Mouse (Mus musculus): ENCODE data around the gene Tmem91. TPM values are rescaled to one million over a fixed set of nuclear protein-coding genes. Genes with fewer than 3 reads are reported as not detected.

The Tmem91 gene
- total RNA-seq, 1 experiment from 2014 or later: 0.46 TPM

GRCm38 (mm10) chr7:25632679-25633078 is 42.3 kb downstream of the Tmem91 start:
- peak; percentile 76 for ATAC-seq (replicated peaks; ENCODE audit: low read depth, poor library complexity, severe bottlenecking)

GRCm38 (mm10) chr7:25628323-25628620 is 46.7 kb downstream of the Tmem91 start:
- ATAC-seq (replicated peaks; ENCODE audit: low read depth, poor library complexity, severe bottlenecking): no peak

DNA sequence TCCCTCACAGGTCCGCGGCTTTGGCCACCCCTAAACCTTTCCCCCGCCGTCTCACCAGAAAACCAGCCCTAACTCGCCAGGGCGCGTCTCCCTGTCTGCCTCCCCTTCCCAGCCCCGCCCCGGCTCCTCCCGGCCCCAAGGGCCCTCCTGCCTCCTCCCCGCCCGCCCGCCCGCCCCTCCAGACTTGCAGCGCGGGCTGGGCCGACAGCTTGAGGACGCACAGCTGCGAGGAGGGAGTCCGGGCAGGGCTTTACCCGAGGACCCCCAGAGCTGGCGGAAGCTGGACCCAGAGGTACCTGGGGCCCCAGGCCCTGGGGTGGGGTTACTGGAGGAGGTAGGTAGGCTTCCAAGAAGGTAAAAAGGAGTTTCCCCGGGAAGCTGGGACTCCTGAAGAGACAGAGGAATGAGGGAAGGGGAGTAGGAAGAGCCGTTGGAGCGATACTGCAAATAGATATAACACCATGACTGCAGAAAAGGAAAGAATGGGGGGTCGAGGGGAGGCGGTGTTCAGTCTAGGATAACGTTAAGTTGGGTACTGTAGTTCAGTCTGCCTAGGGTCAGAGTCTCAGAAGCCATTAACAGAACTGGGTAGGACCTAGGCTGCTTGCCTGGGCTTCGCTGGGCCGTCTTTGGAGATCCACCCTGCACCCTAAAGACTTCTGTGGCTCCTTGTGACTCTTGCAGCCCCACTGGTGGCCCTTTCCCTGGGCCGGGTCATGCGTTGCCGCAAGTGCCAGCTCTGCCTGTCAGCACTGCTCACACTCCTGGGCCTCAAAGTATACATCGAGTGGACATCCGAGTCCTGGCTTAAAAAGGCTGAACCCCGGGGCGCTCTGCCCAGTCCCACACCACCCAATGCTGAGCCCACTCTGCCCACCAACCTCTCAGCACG is 47.3 kb downstream of the Tmem91 start:
- peak; percentile 61 for ATAC-seq (replicated peaks; ENCODE audit: low read depth, poor library complexity, severe bottlenecking)

DNA sequence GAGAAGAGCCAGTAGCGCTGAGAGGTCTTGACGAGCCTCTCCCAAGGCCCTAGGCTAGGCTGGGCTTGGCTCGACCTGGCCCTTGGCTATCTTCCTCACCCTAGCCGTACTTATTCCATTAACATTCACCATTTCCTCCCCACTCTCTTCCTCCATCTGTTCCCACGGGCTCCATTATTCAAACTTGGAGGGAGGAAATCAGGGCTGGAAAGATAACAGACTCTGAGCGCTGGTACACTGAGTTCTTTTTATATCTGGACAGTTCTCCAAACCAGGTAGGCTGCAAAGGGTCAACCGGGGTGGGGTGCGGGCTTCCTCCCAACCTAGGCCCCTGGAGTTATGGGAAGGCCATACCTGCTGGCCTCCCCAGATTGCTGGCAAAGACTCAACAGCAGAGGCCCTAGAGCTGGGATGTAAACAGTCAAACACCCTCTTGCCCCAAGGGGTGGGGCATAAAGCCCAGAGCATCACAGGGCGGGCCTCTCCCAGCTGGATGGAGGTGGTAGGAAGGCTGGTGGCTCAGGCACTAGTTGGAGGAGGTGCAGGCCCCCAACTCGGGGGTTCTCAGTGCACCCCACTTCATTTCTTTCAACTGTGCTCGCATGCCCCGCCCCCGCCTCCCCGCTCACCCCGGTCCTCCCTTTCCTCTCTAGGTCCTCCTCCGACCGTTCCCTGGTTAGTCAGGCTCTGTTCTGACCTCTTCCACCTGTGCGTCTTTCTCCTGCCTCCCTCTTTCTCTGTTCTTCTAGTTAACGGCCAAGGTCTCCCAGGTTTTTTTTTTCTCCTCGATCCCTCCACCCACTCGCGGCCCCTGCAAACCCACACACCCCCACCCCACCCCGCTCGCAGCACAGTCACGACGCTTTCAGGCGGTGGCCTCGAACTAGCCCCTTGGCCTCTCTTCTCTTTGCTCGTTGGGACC is 48.2 kb downstream of the Tmem91 start, which contains the start of gene B3gnt8:
Gene B3gnt8 (plus strand): TSS at position 146 of the 922 bp plus-strand sequence.
- ATAC-seq (replicated peaks; ENCODE audit: low read depth, poor library complexity, severe bottlenecking): peak; percentile 27

DNA sequence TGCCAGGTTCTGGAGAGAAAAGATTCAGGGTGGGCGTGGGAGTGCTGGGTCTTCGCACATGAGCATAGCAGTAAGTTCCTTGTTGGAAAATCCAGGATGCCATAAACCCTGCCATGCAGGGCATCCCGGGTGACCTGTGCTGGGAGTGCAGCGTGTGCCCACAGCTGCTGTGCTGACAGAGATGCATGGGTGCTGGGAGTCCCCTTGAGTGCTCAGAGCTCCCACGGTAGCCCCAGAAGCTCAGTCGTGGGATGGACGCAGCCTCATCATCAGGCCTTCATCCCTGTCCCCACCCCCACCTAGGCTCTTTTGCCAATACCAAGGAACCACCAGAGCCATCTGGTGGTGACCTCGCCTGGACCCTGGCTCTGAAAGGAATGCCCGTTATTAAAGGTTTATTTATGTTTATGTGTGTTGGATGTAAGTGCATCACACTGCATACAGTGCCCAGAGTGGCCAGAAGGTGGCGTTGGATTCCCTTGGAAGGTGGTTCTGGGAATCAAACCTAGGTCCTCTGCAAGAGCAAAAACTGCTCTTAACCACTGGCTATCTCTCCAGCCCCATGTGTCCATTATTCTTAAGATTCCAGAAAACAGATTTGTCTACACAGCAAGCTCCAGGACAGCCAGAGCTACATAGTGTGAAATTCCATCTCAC is 49.2 kb downstream of the Tmem91 start:
- 0 out of 2 replicates have a peak, but pooled peaks have one; percentile 22 for ATAC-seq (replicated peaks; ENCODE audit: low read depth, poor library complexity, severe bottlenecking)

GRCm38 (mm10) chr7:25624851-25625250 is 50.1 kb downstream of the Tmem91 start:
- ATAC-seq (replicated peaks; ENCODE audit: low read depth, poor library complexity, severe bottlenecking): no peak

DNA sequence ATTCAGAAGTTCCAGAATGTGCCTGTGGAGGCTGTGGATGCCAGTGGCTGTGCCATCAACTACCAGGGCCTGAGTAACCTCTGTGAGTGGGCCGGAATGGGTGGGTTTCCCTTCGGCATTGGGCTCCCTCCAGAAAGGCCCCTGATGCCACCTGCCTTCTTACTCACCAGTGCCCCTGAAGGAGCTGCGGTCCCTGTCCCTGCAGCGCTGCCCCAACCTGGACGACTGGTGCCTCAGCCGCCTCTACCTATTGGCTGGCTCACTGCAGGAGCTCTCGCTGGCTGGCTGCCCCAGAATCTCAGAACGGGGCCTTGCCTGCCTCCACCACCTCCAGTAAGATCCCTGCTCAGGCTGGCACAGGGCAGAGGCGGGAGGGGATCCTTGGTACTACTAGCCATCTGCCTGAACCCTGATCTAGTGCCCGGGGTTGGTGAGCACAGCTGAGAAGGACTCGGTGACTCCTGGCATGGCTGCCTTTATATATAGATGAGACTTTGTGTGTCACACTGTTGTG is 51.1 kb downstream of the Tmem91 start:
- no peak for ATAC-seq (replicated peaks; ENCODE audit: low read depth, poor library complexity, severe bottlenecking)

- no peak for ATAC-seq (replicated peaks; ENCODE audit: low read depth, poor library complexity, severe bottlenecking)
Observed at GRCm38 (mm10) chr7:25620751-25621150, 54.2 kb downstream of the Tmem91 start.

GRCm38 (mm10) chr7:25620101-25620500 is 54.9 kb downstream of the Tmem91 start:
- no peak for ATAC-seq (replicated peaks; ENCODE audit: low read depth, poor library complexity, severe bottlenecking)

DNA sequence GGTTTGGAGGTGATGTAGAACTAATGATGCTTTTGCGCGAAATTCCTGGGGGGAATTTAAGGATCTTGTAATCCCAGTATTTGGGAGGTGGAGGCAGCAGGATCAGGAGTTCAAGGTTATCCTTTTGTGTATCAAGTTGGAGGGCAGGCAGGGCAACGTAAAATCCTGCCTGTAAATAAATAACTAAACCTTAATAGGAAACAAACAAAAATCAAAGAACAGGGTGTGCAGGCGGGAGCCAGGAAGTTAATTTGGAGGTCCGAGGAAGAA is 55.3 kb downstream of the Tmem91 start:
- ATAC-seq (replicated peaks; ENCODE audit: low read depth, poor library complexity, severe bottlenecking): no peak

Other genes starting within 250 kb of the Tmem91 start
- 4.4 and 6.9 TPM in 2 replicates for gene Ceacam1, start 197.6 kb downstream of the Tmem91 start, total RNA-seq (2017)
- not detected in 2 replicates for gene Ceacam2, start 135.3 kb downstream of the Tmem91 start, total RNA-seq (2017)
- not detected in 2 replicates for gene Erich4, start 59.3 kb downstream of the Tmem91 start, total RNA-seq (2017)
- 37.2 and 42.5 TPM in 2 replicates for gene Dmac2, start 55.8 kb downstream of the Tmem91 start, total RNA-seq (2017)
- 3.4 and 4.2 TPM in 2 replicates for gene B3gnt8, start 48.5 kb downstream of the Tmem91 start, total RNA-seq (2017)
- 41.1 and 43.8 TPM in 2 replicates for gene Bckdha, start 16.2 kb downstream of the Tmem91 start, total RNA-seq (2017)
- 55.1 and 57.4 TPM in 2 replicates for gene Exosc5, start 16.0 kb downstream of the Tmem91 start, total RNA-seq (2017)
- 39.3 and 60.3 TPM in 2 replicates for gene B9d2, start 5.6 kb upstream of the Tmem91 start, total RNA-seq (2017)
- 47.9 and 84.6 TPM in 2 replicates for gene Tgfb1, start 11.8 kb upstream of the Tmem91 start, total RNA-seq (2017)
- gene Ccdc97, start 43.9 kb upstream of the Tmem91 start, total RNA-seq (2017): 11.9 and 17.5 TPM in 2 replicates
- 128 and 173 TPM in 2 replicates for gene Hnrnpul1, start 79.6 kb upstream of the Tmem91 start, total RNA-seq (2017)
- 0.96 and 4.0 TPM in 2 replicates for gene Axl, start 113.5 kb upstream of the Tmem91 start, total RNA-seq (2017)
- 0.27 and 0.29 TPM in 2 replicates for gene Cyp2s1, start 141.7 kb upstream of the Tmem91 start, total RNA-seq (2017)
- gene Cyp2b10, start 222.5 kb upstream of the Tmem91 start, total RNA-seq (2017): not detected in 2 replicates